Mouse (Mus musculus) liver, embryonic 14.5 days (tissue): Measurements from ENCODE around the gene Ctxn1. TPM values are rescaled to one million over a fixed set of nuclear protein-coding genes. Genes with fewer than 3 reads are reported as not detected.
A peak's percentile ranks its signal among the peaks of the same experiment; 100 is the strongest.

Experiments
- ATAC-seq: fragments of 200-750 bp; cut with Nextera tagmentation; 2 replicates; pipeline ENCODE4 v1.8.0; 2017; ENCODE audit warnings: moderate number of reproducible peaks, mild to moderate bottlenecking, moderate library complexity; ENCODE audit not compliant: insufficient read depth
- DNase-seq, 3 experiments: peaks; one replicate each; pipeline ENCODE4 v3.0.0-alpha.2; 2012 to 2013; ENCODE audit warnings: low read depth in 3 of 3, low spot score in 3 of 3
- H3K27ac ChIP-seq: fragments of 300-500 bp; sonication (generic); 2 replicates; pipeline ENCODE4 v1.5.1; 2014; ENCODE audit warnings: moderate library complexity, mild to moderate bottlenecking, control low read depth, inconsistent platforms
- H3K27me3 ChIP-seq: fragments of 300-500 bp; sonication (generic); 2 replicates; pipeline ENCODE4 v1.6.1; 2014; ENCODE audit warnings: mild to moderate bottlenecking, low read length, moderate library complexity; ENCODE audit not compliant: control insufficient read depth, insufficient read depth
- H3K36me3 ChIP-seq: fragments of 300-500 bp; sonication (generic); replicated peaks from 2 replicates; pipeline ENCODE4 v1.6.1; 2014; ENCODE audit warnings: low read depth; ENCODE audit not compliant: control insufficient read depth, insufficient read depth
- H3K4me1 ChIP-seq, 2 experiments: fragments of 200-500 bp in 1 of 2; fragments of 300-500 bp in 1 of 2; sonication (generic) in 1 of 2; replicated peaks; 2 replicates each; pipeline ENCODE4 v1.6.1; 2012 to 2014; ENCODE audit warnings: antibody characterized with exemption in 1 of 2, inconsistent platforms in 1 of 2, low read length in 1 of 2; ENCODE audit not compliant: control insufficient read depth in 2 of 2, insufficient read depth in 2 of 2
- H3K4me2 ChIP-seq: fragments of 300-500 bp; sonication (generic); 2 replicates; pipeline ENCODE4 v1.6.1; 2014; ENCODE audit warnings: low read depth, mild to moderate bottlenecking, control low read depth, moderate library complexity
- H3K4me3 ChIP-seq, 2 experiments: fragments of 200-500 bp in 1 of 2; fragments of 300-500 bp in 1 of 2; sonication (generic) in 1 of 2; 2 replicates each; pipeline ENCODE4 v1.5.1; 2012 to 2014; ENCODE audit warnings: low read depth in 2 of 2, low read length in 2 of 2, mild to moderate bottlenecking in 2 of 2, control low read depth in 1 of 2, inconsistent platforms in 1 of 2, moderate library complexity in 1 of 2; ENCODE audit not compliant: insufficient read depth in 1 of 2
- H3K9ac ChIP-seq: fragments of 300-500 bp; sonication (generic); replicated peaks from 2 replicates; pipeline ENCODE4 v1.6.1; 2014; ENCODE audit warnings: mild to moderate bottlenecking, control low read depth, moderate library complexity
- H3K9me3 ChIP-seq: fragments of 300-500 bp; sonication (generic); 2 replicates; pipeline ENCODE4 v1.6.1; 2016; ENCODE audit warnings: low read length, mixed read lengths; ENCODE audit not compliant: control insufficient read depth
- CTCF ChIP-seq: IDR thresholded peaks from 2 replicates; pipeline ENCODE4 v1.5.1; 2016; ENCODE audit warnings: antibody characterized with exemption, low read depth, control low read depth
- EP300 ChIP-seq: IDR thresholded peaks from 2 replicates; pipeline ENCODE4 v1.6.1; 2016; ENCODE audit warnings: antibody characterized with exemption, low read depth
- WGBS: fragments of 180-500 bp; shearing (Covaris S2); extraction: QIAGEN DNeasy Blood & Tissue Kit; methylation state at CpG from one replicate; pipeline ENCODE4 v1.1.7; 2014; ENCODE audit not compliant: insufficient replicate concordance; 5-methylcytosine and 5-hydroxymethylcytosine counted together
- polyA plus RNA-seq, 2 experiments: library from polyadenylated mRNA; depleted of rRNA in 1 of 2; stranded (reverse) in 1 of 2; unstranded in 1 of 2; fragments of >200 nt; fragmentation: Nextera tagmentation in 1 of 2; extraction: Ambion mirVana in 1 of 2; gene quantifications; 2 replicates each; pipeline versions ENCODE4 v1.2.1 to v1.2.3; 2012 to 2014

The Ctxn1 gene
- polyA plus RNA-seq, 2 experiments = 1.1 to 3.0 TPM

DNA sequence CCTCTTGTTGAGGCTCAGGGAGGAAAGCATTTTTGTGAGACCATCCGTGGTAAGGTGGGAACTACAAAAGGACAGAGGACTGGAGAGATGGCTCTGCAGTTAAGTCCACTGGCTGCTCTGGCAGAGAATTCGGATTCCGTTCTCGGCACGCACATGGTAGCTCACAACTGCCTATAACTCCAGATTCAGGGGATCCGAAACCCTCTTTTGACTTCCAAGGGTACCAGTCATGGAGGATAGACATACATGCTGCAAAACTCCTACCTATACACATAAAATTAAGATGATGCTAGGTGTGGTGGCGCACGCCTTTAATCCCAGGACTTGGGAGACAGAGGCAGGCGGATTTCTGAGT, 17.0 kb upstream of the Ctxn1 start:
- ATAC-seq = peak; percentile 47

DNA sequence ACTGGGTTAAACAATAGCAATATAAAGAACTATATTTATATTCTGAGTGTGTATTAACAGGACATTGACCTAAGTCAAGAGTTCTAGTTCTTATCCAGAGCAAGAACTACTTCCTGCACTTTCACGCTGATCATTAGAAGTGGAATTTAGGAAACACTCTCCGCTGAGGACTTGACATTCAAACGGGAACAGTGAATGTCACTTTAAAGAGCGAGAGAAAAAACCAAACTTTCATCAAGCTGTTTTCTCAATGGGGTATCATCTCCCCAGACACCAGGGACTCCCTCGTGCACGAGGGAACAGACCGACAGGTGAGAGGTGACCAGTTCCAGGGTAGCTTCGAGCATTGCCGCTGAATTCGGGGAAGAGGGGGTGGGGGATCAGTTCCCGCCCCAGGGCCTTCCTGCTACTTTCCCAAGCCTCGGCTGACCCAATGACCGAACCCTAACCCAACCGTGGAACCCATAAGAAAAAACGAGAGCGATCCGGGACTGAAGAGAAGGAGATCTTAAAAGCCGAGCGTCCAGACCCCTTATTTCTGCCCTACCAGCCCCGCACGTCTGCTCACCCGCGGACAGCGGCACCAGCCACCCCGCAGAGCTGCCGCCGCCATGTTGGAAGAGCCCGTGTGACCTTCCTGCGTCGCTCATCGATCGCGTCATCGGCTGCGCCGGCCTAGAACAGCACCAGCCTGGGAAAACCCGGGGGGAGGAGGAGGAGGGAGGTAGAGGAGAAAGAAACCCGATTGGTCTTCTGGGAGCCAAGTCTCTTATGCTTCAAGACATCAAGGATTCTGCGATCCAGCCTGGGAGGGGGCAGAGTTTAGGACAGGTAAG, 16.4 kb upstream of the Ctxn1 start, which contains the start of gene Timm44:
Timm44 (minus strand) TSS at position 639 of the 836 bp plus-strand sequence.
- TF ChIP-seq CTCF (no peak), EP300 (no peak)
- Histone ChIP-seq H3K27me3 (no peaks in the 10 kb centered on the region), H3K9ac (peak within 1 kb of the TSS; percentile 83), H3K9me3 (no peaks in the 10 kb centered on the region), H3K36me3 (peaks cover 12% of the 10 kb centered on the region), H3K4me3 (peak within 1 kb of the TSS; percentile 74 to 94), H3K27ac (peak within 1 kb of the TSS; percentile 15), H3K4me1 (peaks cover 9 to 15% of the 10 kb centered on the region in 2 experiments), H3K4me2 (peak within 1 kb of the TSS; percentile 86)
- DNase-seq = peak; percentile 91 to 93 (median 92)
- WGBS = under 1% methylated on average over 39 of the region's 39 CpGs
- peak; percentile 96 for ATAC-seq

More for the DNA sequence above, 17.0 kb upstream of the Ctxn1 start:
- TF ChIP-seq CTCF (no peak), EP300 (no peak)
- no peaks in the 10 kb centered on the region for H3K9me3 ChIP-seq
- no peaks in the 10 kb centered on the region for H3K27me3 ChIP-seq
- peak overlapping the region; percentile 66 for H3K9ac ChIP-seq
- peak overlapping the region; percentile 74 to 94 for H3K4me3 ChIP-seq
- H3K36me3 ChIP-seq = peaks cover 9% of the 10 kb centered on the region
- H3K4me2 ChIP-seq = peak overlapping the region; percentile 86
- peak overlapping the region; percentile 15 for H3K27ac ChIP-seq
- H3K4me1 ChIP-seq = peaks cover 9 to 15% of the 10 kb centered on the region in 2 experiments
- 25% methylated on average over 9 of the region's 9 CpGs for WGBS
- no peak for DNase-seq

DNA sequence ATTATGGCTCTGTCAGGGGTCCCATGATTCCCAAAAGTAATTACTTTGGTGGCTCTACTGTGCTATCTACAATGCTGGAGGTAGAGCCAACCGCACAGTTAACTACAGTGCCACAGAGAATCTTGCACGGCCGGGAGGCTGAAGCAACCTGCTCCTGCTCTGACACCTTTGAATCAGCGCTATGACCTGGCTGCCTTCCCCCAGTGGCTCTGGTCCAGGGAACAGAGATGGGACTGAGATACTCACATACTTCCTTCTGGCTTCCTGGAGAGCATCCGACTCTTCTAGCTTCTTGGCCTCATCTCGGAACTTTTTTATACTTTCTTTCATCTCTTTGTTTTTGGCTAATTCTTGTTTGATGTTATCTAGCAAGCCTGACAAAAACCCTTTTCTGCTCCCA, 10.5 kb upstream of the Ctxn1 start:
- Histone ChIP-seq H3K4me3 (no peak overlapping the region), H3K36me3 (peaks cover 52% of the 10 kb centered on the region), H3K27ac (no peak overlapping the region), H3K9ac (no peak overlapping the region), H3K9me3 (no peaks in the 10 kb centered on the region), H3K27me3 (no peaks in the 10 kb centered on the region), H3K4me1 (peaks cover 3 to 7% of the 10 kb centered on the region in 2 experiments), H3K4me2 (no peak overlapping the region)
- ATAC-seq (no peak), DNase-seq (no peak)
- 86% methylated on average over 6 of the region's 6 CpGs for WGBS
- TF ChIP-seq EP300 (no peak), CTCF (no peak)

DNA sequence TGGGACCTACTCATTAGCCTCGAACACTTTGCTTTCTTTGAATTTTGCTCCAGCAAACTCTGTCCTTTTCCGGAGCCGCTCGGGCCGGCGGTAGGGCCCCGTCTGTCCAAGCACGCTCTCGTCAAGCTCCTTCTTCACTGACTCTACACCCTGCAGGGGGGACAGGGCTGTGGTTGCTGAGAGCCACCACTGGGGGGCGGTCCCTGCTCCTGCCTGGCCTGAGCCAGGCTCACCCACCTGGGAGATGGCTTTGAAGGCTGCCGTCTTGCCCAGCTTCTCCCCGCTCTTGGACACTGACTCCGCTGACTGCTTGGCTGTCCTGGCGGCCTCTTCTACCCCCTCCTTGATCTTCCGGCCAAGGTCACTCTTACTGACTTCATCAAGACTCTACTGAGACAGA, 8.6 kb upstream of the Ctxn1 start:
- Histone ChIP-seq H3K36me3 (peaks cover 49% of the 10 kb centered on the region), H3K27ac (no peak overlapping the region), H3K27me3 (no peaks in the 10 kb centered on the region), H3K4me1 (no peaks in the 10 kb centered on the region), H3K4me3 (no peak overlapping the region), H3K9ac (no peak overlapping the region), H3K4me2 (no peak overlapping the region), H3K9me3 (no peaks in the 10 kb centered on the region)
- ATAC-seq = peak; percentile 47; the same call in 1 of the 2 replicates
- TF ChIP-seq EP300 (no peak), CTCF (peak; percentile 68)
- no peak for DNase-seq
- WGBS = 81% methylated on average over 15 of the region's 15 CpGs

DNA sequence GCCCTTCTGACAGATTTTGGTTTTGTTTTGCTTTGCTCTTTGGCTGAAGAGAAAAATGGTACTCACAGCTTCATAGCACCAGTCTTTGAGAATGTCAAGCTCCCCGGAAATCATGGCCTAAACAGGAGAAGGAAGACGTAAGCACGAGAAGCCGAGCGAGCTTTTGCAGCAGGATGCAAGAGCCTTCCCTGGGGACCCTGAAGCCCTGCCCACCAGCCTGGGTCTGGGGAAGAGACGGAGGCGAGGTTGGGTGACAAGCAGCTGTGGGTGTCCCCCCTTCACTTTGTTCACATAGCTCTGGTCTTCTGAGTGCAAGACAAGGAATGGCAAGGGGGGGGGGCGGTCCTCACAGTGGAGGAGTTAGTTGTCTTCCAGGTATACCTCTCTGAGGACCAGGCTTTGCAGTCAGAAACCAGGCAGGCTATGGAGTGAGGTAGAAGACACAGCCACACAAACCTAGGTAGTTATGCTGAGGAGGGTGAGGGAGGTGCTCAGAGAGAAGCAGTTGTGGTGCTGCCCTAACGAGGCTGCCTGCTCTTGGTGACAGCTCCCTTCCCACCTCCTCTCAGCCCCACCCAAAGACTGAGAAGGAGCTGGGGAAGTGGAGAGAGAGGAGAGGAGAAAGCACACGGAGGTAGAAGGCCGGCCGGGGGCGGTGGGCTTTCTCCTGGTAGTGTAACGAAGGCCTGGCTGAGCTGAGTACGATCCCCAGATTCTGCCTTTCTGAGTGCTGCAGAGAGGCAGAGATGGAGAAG, 6.3 kb upstream of the Ctxn1 start:
- Histone ChIP-seq H3K9ac (no peak overlapping the region), H3K36me3 (peaks cover 50% of the 10 kb centered on the region), H3K4me1 (no peaks in the 10 kb centered on the region), H3K27ac (no peak overlapping the region), H3K4me3 (no peak overlapping the region), H3K4me2 (no peak overlapping the region), H3K9me3 (no peaks in the 10 kb centered on the region), H3K27me3 (no peaks in the 10 kb centered on the region)
- no peak for ATAC-seq
- WGBS = 80% methylated on average over 15 of the region's 15 CpGs
- TF ChIP-seq CTCF (no peak), EP300 (no peak)
- DNase-seq = no peak
